Mouse (Mus musculus): Measurements from ENCODE around the gene Isca1.

GRCm38 (mm10) chr13:59800077-59800476 is 30.5 kb upstream of the Isca1 start:
- TF ChIP-seq CTCF (IDR thresholded peaks at IDR 0.05; ENCODE audit: low read depth) (no peak), EP300 (IDR thresholded peaks at IDR 0.05; ENCODE audit: low read depth) (no peak)

Data from liver, postnatal 0 days (tissue).